ENCODE assay signal across 7 mouse cellular contexts in genomic region chr4:122944408-122944807, GRCm38 (mm10). TPM values are rescaled to one million over a fixed set of nuclear protein-coding genes. Genes with fewer than 3 reads are reported as not detected.
DNase-seq lines count a peak whose midpoint lies in the region; ATAC-seq lines count a peak whose summit lies in the region.

No protein-coding gene starts in this region.

- H3K9ac ChIP-seq in midbrain, embryonic 11.5 days (ENCODE audit: low read length), result no peak overlapping the region
- no peak overlapping the region for H3K9ac ChIP-seq in midbrain, embryonic 16.5 days (ENCODE audit: low read depth, low read length)
- H3K9ac ChIP-seq in midbrain, embryonic 12.5 days (replicated peaks), result no peak overlapping the region

- H3K27ac ChIP-seq in midbrain, embryonic 11.5 days (ENCODE audit: low read depth, low read length), result no peak overlapping the region
- no peak overlapping the region for H3K27ac ChIP-seq in midbrain, embryonic 16.5 days (ENCODE audit: low read length)
- no peak overlapping the region for H3K27ac ChIP-seq in midbrain, embryonic 12.5 days (replicated peaks)

- peaks cover 8% of the 10 kb centered on the region for H3K36me3 ChIP-seq in midbrain, embryonic 11.5 days (ENCODE audit: control insufficient read depth, insufficient read depth, low read length)
- peaks cover 7% of the 10 kb centered on the region; the same call in 1 of the 2 replicates for H3K36me3 ChIP-seq in midbrain, embryonic 16.5 days (ENCODE audit: control insufficient read depth, insufficient read depth, low read length)
- peaks cover 34% of the 10 kb centered on the region for H3K36me3 ChIP-seq in midbrain, embryonic 12.5 days

- H3K27me3 ChIP-seq in midbrain, embryonic 11.5 days (ENCODE audit: control insufficient read depth, insufficient read depth, low read length), result no peaks in the 10 kb centered on the region
- no peaks in the 10 kb centered on the region for H3K27me3 ChIP-seq in midbrain, embryonic 16.5 days (ENCODE audit: control insufficient read depth, insufficient read depth, low read depth, low read length)
- H3K27me3 ChIP-seq in midbrain, embryonic 12.5 days, result no peaks in the 10 kb centered on the region

- no peak overlapping the region for H3K4me3 ChIP-seq in midbrain, embryonic 11.5 days (ENCODE audit: low read depth, low read length)
- no peak overlapping the region for H3K4me3 ChIP-seq in midbrain, embryonic 16.5 days (ENCODE audit: low read depth, low read length)
- no peak overlapping the region for H3K4me3 ChIP-seq in midbrain, embryonic 12.5 days

- WGBS in midbrain, embryonic 11.5 days, result 27% methylated on average over 4 of the region's 4 CpGs
- 23% methylated on average over 4 of the region's 4 CpGs for WGBS in midbrain, embryonic 16.5 days
- WGBS in midbrain, embryonic 12.5 days, result 21% methylated on average over 4 of the region's 4 CpGs

- H3K9me3 ChIP-seq in midbrain, embryonic 11.5 days (ENCODE audit: control insufficient read depth, low read length), result no peaks in the 10 kb centered on the region
- H3K9me3 ChIP-seq in midbrain, embryonic 16.5 days (replicated peaks; ENCODE audit: control insufficient read depth, low read length, poor library complexity, severe bottlenecking), result no peaks in the 10 kb centered on the region
- H3K9me3 ChIP-seq in midbrain, embryonic 12.5 days, result no peaks in the 10 kb centered on the region

- ATAC-seq in midbrain, embryonic 11.5 days (ENCODE audit: low FRiP score), result peak; percentile 69
- ATAC-seq in midbrain, embryonic 16.5 days, result no peak
- peak; percentile 69 for ATAC-seq in inflammation-experienced regulatory T-cells, adult 6 months
- ATAC-seq in midbrain, embryonic 12.5 days (ENCODE audit: low FRiP score, low read depth), result peak; percentile 34; the same call in 1 of the 2 replicates

- DNase-seq in midbrain, embryonic 11.5 days (ENCODE audit: low spot score, missing footprints), result peak; percentile 90
- peak; percentile 39 for DNase-seq in brain, adult 2 months (ENCODE audit: low read depth, low spot score)
- no peak for DNase-seq in right cerebral cortex, postnatal 10 days (ENCODE audit: low spot score in 2 of 2)
- no peak for DNase-seq in spleen, adult 12 weeks (ENCODE audit: low spot score)

- H3K4me2 ChIP-seq in midbrain, embryonic 11.5 days, result no peak overlapping the region
- no peak overlapping the region for H3K4me2 ChIP-seq in midbrain, embryonic 16.5 days (ENCODE audit: low read length)
- H3K4me2 ChIP-seq in midbrain, embryonic 12.5 days (replicated peaks), result no peak overlapping the region

- H3K4me1 ChIP-seq in midbrain, embryonic 11.5 days (ENCODE audit: control insufficient read depth, insufficient read depth, low read length), result no peaks in the 10 kb centered on the region
- H3K4me1 ChIP-seq in midbrain, embryonic 16.5 days (ENCODE audit: control insufficient read depth, insufficient read depth, low read length), result no peaks in the 10 kb centered on the region
- H3K4me1 ChIP-seq in midbrain, embryonic 12.5 days, result no peaks in the 10 kb centered on the region

RNA-seq across cellular contexts. Expression of gene Mfsd2a, which starts 16.6 kb away (rescaled TPM):
- 22.8 and 27.2 TPM in 2 replicates for polyA plus RNA-seq in midbrain, embryonic 11.5 days (2014; fragmentation: Nextera tagmentation; extraction: Ambion mirVana)
- 32.3 and 33.5 TPM in 2 replicates for polyA plus RNA-seq in midbrain, embryonic 16.5 days (2015; fragmentation: Nextera tagmentation; extraction: Ambion mirVana)
- 1 to 10 TPM in 2 of 3 experiments, under 1 TPM in 1; 0.68 to 1.5 (median 1.3) TPM for polyA plus RNA-seq in inflammation-experienced regulatory T-cells, adult 6 months (2017; shearing (Covaris generic))
- 25.7 TPM in 2 replicates for polyA plus RNA-seq in midbrain, embryonic 12.5 days (2016; fragmentation: Nextera tagmentation; extraction: Ambion mirVana)

RNA-seq across cellular contexts. Expression of gene Mycl, which starts 51.0 kb away (rescaled TPM):
- polyA plus RNA-seq in midbrain, embryonic 11.5 days (2014; fragmentation: Nextera tagmentation; extraction: Ambion mirVana), result 106 and 108 TPM in 2 replicates
- polyA plus RNA-seq in midbrain, embryonic 16.5 days (2015; fragmentation: Nextera tagmentation; extraction: Ambion mirVana), result 58.9 and 68.8 TPM in 2 replicates
- polyA plus RNA-seq in inflammation-experienced regulatory T-cells, adult 6 months (2017; shearing (Covaris generic)), result not detected
- 130 and 140 TPM in 2 replicates for polyA plus RNA-seq in midbrain, embryonic 12.5 days (2016; fragmentation: Nextera tagmentation; extraction: Ambion mirVana)

RNA-seq across cellular contexts. Expression of gene Cap1, which starts 58.6 kb away (rescaled TPM):
- polyA plus RNA-seq in midbrain, embryonic 11.5 days (2014; fragmentation: Nextera tagmentation; extraction: Ambion mirVana), result 69.7 and 74.4 TPM in 2 replicates
- polyA plus RNA-seq in midbrain, embryonic 16.5 days (2015; fragmentation: Nextera tagmentation; extraction: Ambion mirVana), result 70.3 and 75.0 TPM in 2 replicates
- polyA plus RNA-seq in inflammation-experienced regulatory T-cells, adult 6 months (2017; shearing (Covaris generic)), result 100 to 1,000 TPM; 303 to 446 (median 377) TPM
- 58.6 and 67.5 TPM in 2 replicates for polyA plus RNA-seq in midbrain, embryonic 12.5 days (2016; fragmentation: Nextera tagmentation; extraction: Ambion mirVana)

Comparison
In these comparisons a context has a peak if more than half of its experiments do, and no peak if none do; other contexts are left out.
1. DNase-seq: peak in midbrain, embryonic 11.5 days (single experiment) and brain, adult 2 months (single experiment); none in right cerebral cortex, postnatal 10 days (0 of 2) and spleen, adult 12 weeks (single experiment).
2. RNA of gene Mycl, which starts 51.0 kb away (polyA plus RNA-seq): 130 to 140 TPM in midbrain, embryonic 12.5 days, 106 to 108 TPM in midbrain, embryonic 11.5 days and 58.9 to 68.8 TPM in midbrain, embryonic 16.5 days; not detected in inflammation-experienced regulatory T-cells, adult 6 months; every median in the first group is over 10 times any median in the second.